Mouse (Mus musculus): ENCODE data around the gene Rccd1. TPM values are rescaled to one million over a fixed set of nuclear protein-coding genes. Genes with fewer than 3 reads are reported as not detected.
A peak's percentile ranks its signal among the peaks of the same experiment; 100 is the strongest.

Rccd1 gene
- polyA plus RNA-seq, 1 experiment from 2014 or later = 13.5 TPM

DNA sequence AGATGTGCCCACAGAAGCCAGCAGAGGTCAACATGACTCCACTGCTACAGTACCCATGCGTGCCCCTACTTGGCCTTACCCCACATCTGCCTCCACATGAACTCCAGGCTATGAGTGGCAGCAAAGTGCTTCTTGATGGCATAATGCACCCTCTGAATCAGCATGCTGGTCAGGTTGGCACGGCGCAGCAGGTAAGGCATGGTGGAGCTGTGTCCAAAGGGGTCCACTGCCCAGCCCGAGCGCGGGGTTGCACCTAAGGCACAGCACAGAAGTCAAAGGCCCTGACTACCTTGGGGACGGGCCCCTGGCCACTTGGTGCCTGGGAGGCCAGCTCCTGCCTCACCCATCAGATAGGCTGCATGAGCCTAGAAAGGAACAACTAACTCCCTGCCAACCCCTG, 43.0 kb upstream of the Rccd1 start:
- H3K9me3 ChIP-seq = no peaks in the 10 kb centered on the region
- no peak overlapping the region for H3K9ac ChIP-seq (replicated peaks)
- H3K4me2 ChIP-seq (replicated peaks) = no peak overlapping the region
- H3K4me1 ChIP-seq = peaks cover 12% of the 10 kb centered on the region
- no peak overlapping the region for H3K27ac ChIP-seq (replicated peaks)
- peaks cover 54% of the 10 kb centered on the region for H3K36me3 ChIP-seq
- WGBS = 98% methylated on average over 7 of the region's 7 CpGs
- H3K4me3 ChIP-seq = no peak overlapping the region
- H3K27me3 ChIP-seq = no peaks in the 10 kb centered on the region
- no peak for ATAC-seq (replicated peaks)

DNA sequence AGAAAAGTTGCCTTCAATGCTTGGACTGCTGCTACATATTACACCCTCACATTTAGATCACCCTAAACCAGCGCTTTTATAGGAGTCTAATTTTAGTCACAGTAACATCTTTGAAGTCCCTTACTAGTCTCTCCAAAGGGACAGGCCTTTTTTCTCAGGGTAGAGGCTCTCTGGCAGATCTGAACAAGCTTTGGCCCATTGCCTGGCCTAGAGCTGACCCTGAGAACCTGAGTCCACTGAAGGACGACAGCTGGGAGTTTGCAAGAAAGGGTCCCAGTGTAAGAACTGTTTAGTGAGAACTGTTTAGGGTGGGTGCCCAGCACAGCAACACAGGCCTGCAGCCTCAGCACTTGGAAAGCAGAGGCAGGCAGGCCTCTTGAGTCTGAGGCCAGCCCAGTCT, 41.5 kb upstream of the Rccd1 start:
- Histone ChIP-seq H3K9me3 (no peaks in the 10 kb centered on the region), H3K4me2 (replicated peaks) (no peak overlapping the region), H3K27me3 (no peaks in the 10 kb centered on the region), H3K9ac (replicated peaks) (no peak overlapping the region), H3K27ac (replicated peaks) (no peak overlapping the region), H3K4me3 (no peak overlapping the region), H3K36me3 (peaks cover 68% of the 10 kb centered on the region), H3K4me1 (peaks cover 12% of the 10 kb centered on the region)
- no peak for ATAC-seq (replicated peaks)
- 83% methylated on average over 2 of the region's 2 CpGs for WGBS

DNA sequence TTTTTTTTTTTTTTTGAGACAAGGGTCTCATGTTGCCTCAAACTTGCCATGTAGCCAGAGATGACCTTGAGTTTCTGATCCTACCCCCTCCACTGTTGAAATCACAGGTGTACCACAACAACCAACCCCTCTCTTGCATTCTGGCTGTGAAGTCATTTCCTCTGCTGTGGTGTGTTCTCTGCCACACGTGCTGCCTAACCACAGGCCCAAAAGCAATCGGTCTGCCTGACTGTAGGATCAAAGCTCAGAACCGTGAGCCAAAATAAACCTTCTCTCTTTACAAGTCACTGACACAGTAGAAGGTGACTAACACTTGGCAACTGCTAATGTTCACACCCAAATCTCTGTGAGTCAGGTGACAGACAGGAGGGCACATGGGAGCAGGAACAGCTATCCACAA, 36.2 kb upstream of the Rccd1 start:
- no peak overlapping the region for H3K4me2 ChIP-seq (replicated peaks)
- 87% methylated on average over 3 of the region's 3 CpGs for WGBS
- H3K4me1 ChIP-seq = no peaks in the 10 kb centered on the region
- no peaks in the 10 kb centered on the region for H3K27me3 ChIP-seq
- H3K9ac ChIP-seq (replicated peaks) = no peak overlapping the region
- no peak overlapping the region for H3K4me3 ChIP-seq
- peaks cover 84% of the 10 kb centered on the region for H3K36me3 ChIP-seq
- no peak for ATAC-seq (replicated peaks)
- H3K9me3 ChIP-seq = no peaks in the 10 kb centered on the region
- no peak overlapping the region for H3K27ac ChIP-seq (replicated peaks)

DNA sequence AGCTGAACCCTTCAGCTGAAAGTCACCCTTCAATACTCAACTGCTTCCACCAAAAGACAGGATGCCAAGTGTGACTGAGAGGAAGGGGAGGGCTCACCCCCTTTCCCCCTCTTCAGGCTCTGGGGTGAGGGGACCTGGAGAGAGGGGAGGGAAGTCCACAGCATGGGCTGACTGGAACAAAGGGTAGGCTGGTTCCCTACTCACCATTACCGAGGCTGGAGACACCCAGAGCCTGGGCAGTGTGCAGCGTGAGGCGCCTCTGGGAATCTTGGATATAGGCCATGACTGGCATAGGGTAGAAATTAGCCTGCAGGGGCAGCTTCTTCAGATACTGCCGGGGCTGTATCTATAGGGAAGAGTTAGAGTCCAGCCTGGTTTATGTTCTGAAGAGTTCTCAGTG, 33.8 kb upstream of the Rccd1 start:
- no peak overlapping the region for H3K27ac ChIP-seq (replicated peaks)
- WGBS = 45% methylated on average over 4 of the region's 4 CpGs
- no peak for ATAC-seq (replicated peaks)
- H3K36me3 ChIP-seq = peaks cover 80% of the 10 kb centered on the region
- H3K9me3 ChIP-seq = no peaks in the 10 kb centered on the region
- no peak overlapping the region for H3K4me3 ChIP-seq
- H3K27me3 ChIP-seq = no peaks in the 10 kb centered on the region
- H3K4me2 ChIP-seq (replicated peaks) = no peak overlapping the region
- H3K4me1 ChIP-seq = no peaks in the 10 kb centered on the region
- H3K9ac ChIP-seq (replicated peaks) = no peak overlapping the region

DNA sequence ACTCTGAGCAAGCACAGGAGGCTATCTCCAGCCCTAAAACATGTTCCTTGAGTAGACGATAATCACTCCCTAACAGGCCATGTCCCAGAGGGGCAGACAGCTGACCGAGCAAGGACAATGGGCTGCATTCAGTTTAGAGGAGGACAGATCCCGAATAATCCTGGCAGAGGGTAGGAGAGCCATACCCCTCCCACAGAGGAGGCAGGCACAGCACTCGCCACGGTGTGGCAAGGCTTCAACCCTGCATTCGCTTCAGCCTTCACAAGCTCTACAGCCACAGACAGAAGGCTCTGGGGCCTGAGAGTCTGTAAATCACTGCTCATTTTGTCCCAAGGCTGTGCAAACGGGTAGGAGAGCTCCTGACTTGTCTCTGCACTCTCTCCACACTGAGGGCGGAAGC, 32.9 kb upstream of the Rccd1 start:
- 18% methylated on average over 8 of the region's 8 CpGs for WGBS
- H3K27ac ChIP-seq (replicated peaks) = no peak overlapping the region
- H3K4me1 ChIP-seq = no peaks in the 10 kb centered on the region
- no peaks in the 10 kb centered on the region for H3K9me3 ChIP-seq
- H3K27me3 ChIP-seq = no peaks in the 10 kb centered on the region
- no peak overlapping the region for H3K9ac ChIP-seq (replicated peaks)
- H3K36me3 ChIP-seq = peaks cover 79% of the 10 kb centered on the region
- H3K4me3 ChIP-seq = no peak overlapping the region
- H3K4me2 ChIP-seq (replicated peaks) = no peak overlapping the region
- no peak for ATAC-seq (replicated peaks)

DNA sequence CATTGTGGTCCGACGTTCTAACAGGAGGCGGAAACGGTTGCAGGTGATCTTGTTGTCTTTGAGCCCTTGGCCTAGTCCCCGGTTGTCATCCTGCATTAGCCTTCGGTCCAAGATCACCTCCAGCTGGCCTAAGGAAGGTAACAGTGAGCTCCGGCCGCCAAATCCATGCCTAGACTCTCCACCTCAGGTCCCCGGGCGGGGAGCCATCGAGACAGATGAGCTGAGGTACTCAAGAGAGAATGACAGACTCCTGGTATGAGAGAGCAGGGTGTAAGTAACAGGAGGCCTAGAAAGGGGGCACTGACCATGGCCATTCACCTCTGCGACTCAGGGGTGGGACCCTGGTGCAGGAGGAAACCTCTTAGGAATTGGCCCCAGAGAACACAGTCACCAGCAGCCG, 32.1 kb upstream of the Rccd1 start:
- peaks cover 78% of the 10 kb centered on the region for H3K36me3 ChIP-seq
- no peak overlapping the region for H3K4me3 ChIP-seq
- no peak overlapping the region for H3K9ac ChIP-seq (replicated peaks)
- H3K4me1 ChIP-seq = no peaks in the 10 kb centered on the region
- no peak overlapping the region for H3K27ac ChIP-seq (replicated peaks)
- H3K4me2 ChIP-seq (replicated peaks) = no peak overlapping the region
- no peak for ATAC-seq (replicated peaks)
- WGBS = 89% methylated on average over 13 of the region's 13 CpGs
- H3K27me3 ChIP-seq = no peaks in the 10 kb centered on the region
- H3K9me3 ChIP-seq = no peaks in the 10 kb centered on the region

DNA sequence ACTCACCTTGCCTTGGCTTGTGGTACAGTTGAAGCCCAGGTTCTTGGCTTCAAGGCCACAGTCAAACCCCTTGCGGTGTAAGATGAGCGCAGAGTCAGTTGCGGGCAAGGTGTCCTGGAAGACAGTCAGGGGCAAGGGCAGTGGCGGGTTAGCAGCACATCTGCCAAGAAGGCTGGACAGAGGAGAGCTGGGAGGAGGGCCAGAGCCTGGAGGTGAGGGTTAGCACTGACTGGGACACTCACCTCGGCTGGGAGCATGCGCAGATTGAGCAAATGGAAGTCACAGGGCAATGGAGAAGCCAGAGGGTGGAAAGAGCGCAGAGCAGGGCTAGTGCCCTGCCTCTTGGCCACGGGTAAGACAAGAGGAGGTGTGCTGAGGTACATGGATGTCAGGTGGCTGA, 28.7 kb upstream of the Rccd1 start:
- Histone ChIP-seq H3K9me3 (no peaks in the 10 kb centered on the region), H3K27ac (replicated peaks) (no peak overlapping the region), H3K4me1 (no peaks in the 10 kb centered on the region), H3K36me3 (peaks cover 61% of the 10 kb centered on the region), H3K9ac (replicated peaks) (no peak overlapping the region), H3K27me3 (no peaks in the 10 kb centered on the region), H3K4me2 (replicated peaks) (no peak overlapping the region), H3K4me3 (no peak overlapping the region)
- 87% methylated on average over 8 of the region's 8 CpGs for WGBS
- ATAC-seq (replicated peaks) = no peak

DNA sequence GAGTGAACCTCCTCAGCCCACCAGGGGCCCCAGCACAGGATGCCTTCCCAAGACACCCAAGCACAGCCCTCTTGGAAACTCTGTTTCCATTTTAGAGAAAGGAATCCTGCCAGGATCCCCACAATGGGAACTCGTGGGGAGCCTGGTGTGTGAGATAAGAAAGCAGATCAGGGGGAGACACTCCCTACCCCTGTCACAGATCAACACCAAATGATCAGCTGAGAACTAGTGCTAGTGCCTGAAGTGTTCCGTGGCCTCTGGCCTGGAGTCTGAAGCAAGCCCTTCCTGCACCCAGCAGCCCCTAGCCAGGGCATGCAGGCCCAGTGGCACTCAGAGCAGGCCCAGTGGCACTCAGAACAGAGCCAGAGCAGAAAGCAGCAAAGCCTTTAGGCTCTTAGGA, 26.6 kb upstream of the Rccd1 start:
- Histone ChIP-seq H3K27me3 (no peaks in the 10 kb centered on the region), H3K4me2 (replicated peaks) (no peak overlapping the region), H3K4me1 (no peaks in the 10 kb centered on the region), H3K9ac (replicated peaks) (no peak overlapping the region), H3K36me3 (peaks cover 45% of the 10 kb centered on the region), H3K9me3 (no peaks in the 10 kb centered on the region), H3K27ac (replicated peaks) (no peak overlapping the region), H3K4me3 (no peak overlapping the region)
- 76% methylated on average over 2 of the region's 2 CpGs for WGBS
- no peak for ATAC-seq (replicated peaks)

DNA sequence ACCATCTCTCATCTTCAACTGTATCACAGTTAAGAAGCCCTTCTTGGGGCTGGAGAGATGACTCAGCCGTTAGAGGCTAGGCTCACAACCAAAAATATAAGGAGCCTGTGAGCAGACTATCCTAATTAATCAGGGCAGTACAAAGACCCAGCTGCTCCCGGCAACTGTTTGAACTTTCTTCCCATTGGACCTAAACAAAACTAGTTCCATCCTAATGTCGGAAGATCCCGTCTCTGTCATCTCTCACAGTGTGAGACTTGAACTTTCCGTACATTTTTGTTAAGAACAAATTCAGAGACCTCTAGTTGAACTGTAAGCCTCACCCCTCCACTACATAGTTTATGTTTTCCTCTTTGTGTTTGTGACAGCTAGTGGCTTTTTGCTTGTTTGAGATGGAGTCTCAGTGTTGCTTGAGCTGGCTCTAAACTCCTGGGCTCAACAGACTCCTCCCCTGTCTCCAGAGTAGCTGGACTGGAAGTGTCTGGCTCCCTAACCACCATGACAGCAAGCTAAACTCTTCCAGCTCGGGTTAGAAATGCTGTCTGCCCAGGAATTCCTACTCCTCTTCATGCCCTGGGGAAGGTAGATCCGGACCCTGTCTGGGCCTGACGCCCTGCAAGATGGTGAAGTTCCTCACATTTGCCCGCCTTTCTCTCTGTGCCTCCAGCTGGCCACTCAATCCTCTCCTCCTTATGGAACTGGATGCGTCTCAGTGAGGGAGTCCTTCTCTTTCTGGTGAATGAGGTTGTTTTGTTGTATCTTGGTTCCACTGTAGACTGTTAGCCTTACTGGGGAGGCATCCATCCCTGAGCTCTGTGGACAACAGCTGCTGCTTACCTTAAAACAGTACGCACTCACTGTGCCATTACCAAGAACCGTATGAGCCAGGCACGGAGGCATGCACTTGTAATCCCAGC, 23.7 kb upstream of the Rccd1 start:
- Histone ChIP-seq H3K4me1 (peaks cover 8% of the 10 kb centered on the region), H3K27me3 (no peaks in the 10 kb centered on the region), H3K4me2 (replicated peaks) (no peak overlapping the region), H3K36me3 (peaks cover 27% of the 10 kb centered on the region), H3K4me3 (no peak overlapping the region), H3K27ac (replicated peaks) (no peak overlapping the region), H3K9me3 (no peaks in the 10 kb centered on the region), H3K9ac (replicated peaks) (no peak overlapping the region)
- 74% methylated on average over 13 of the region's 13 CpGs for WGBS
- ATAC-seq (replicated peaks) = no peak

DNA sequence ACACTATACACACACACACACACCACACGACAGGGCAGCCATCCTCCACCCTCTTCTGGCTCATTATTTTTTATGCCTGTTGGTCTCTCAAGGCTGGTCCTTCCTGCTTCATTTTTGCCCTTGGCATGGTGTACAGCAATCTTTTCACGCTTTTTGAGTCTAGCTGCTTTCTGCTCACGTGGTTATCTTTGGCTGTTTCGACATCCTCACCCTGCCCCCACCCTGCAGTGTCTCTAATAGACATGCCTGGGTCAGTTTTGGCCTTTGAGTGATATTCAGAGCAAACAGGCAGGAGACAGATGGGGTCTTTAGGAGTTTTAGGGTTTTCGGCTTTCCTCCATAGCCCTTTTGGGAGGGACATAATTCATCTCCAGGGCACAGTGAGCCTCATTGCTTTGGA, 22.6 kb upstream of the Rccd1 start:
- Histone ChIP-seq H3K9me3 (no peaks in the 10 kb centered on the region), H3K27me3 (no peaks in the 10 kb centered on the region), H3K4me2 (replicated peaks) (no peak overlapping the region), H3K4me3 (no peak overlapping the region), H3K9ac (replicated peaks) (no peak overlapping the region), H3K27ac (replicated peaks) (no peak overlapping the region), H3K36me3 (peaks cover 18% of the 10 kb centered on the region), H3K4me1 (peaks cover 13% of the 10 kb centered on the region)
- 93% methylated on average over 5 of the region's 5 CpGs for WGBS
- no peak for ATAC-seq (replicated peaks)

DNA sequence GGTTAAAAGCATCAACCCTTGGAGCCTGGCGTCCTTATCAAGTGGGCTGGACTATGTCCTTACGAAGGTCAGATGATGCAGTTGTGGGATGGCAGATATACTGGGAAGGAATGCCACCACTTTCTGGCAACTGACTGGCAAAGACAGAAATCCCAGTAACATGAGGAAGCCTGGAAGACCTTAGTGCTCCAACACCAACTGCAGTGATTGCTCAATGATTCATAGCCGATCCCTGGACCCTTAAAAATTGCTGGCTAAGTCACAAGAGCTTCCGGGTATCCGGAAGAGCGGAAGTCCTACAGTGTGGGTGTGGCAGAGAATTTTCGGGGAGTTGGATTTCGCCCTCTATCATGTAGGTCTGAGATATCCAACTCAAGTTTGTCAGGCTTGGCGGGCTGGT, 21.9 kb upstream of the Rccd1 start:
- no peaks in the 10 kb centered on the region for H3K27me3 ChIP-seq
- H3K4me3 ChIP-seq = no peak overlapping the region
- peaks cover 13% of the 10 kb centered on the region for H3K36me3 ChIP-seq
- H3K9ac ChIP-seq (replicated peaks) = no peak overlapping the region
- no peaks in the 10 kb centered on the region for H3K9me3 ChIP-seq
- no peak overlapping the region for H3K27ac ChIP-seq (replicated peaks)
- no peak overlapping the region for H3K4me2 ChIP-seq (replicated peaks)
- H3K4me1 ChIP-seq = peaks cover 14% of the 10 kb centered on the region
- no peak for ATAC-seq (replicated peaks)
- WGBS = 96% methylated on average over 9 of the region's 9 CpGs

DNA sequence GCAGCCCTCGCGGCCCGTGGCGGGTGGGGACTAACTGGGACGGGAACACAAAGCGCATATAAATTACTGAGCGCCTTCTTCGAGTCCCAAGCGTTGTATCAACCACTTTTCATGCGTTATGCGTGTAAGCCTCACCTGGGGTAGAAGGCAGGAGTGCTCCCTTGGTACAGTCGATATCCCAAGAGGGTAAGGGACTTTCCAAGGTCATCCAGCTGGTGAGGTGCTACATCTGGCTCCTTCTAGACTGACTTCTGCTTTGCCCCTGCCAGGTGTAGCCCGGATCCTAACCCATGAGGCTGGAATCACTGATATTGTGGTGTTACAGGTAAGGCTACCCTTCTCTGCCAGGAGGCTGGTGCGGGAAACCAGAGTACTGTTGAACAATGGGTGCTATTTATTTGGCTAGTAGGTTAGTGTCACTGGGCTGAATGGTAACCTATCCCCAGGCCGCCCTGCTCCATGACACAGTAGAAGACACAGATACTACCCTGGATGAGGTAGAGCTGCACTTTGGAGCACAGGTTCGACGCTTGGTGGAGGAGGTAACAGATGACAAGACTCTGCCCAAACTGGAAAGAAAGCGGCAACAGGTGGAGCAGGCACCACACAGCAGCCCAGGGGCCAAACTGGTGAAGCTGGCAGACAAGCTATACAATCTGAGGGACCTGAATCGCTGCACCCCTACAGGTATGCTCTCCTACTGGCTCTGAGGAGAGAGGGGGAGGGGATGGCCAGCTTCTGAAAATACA, 19.2 kb upstream of the Rccd1 start:
- Histone ChIP-seq H3K36me3 (no peaks in the 10 kb centered on the region), H3K27me3 (no peaks in the 10 kb centered on the region), H3K9ac (replicated peaks) (peak overlapping the region; percentile 60), H3K4me3 (peak overlapping the region; percentile 44), H3K27ac (replicated peaks) (peak overlapping the region; percentile 80), H3K9me3 (no peaks in the 10 kb centered on the region), H3K4me2 (replicated peaks) (peak overlapping the region; percentile 79), H3K4me1 (peaks cover 32% of the 10 kb centered on the region)
- ATAC-seq (replicated peaks) = peak; percentile 9
- 28% methylated on average over 19 of the region's 19 CpGs for WGBS

Measured in forebrain, embryonic 15.5 days (tissue).